Mouse (Mus musculus) colon, adult 2 months (tissue): ENCODE measurements around the gene Cage1. TPM values are rescaled to one million over a fixed set of nuclear protein-coding genes. Genes with fewer than 3 reads are reported as not detected.

Experiments
- polyA plus RNA-seq: library from polyadenylated mRNA; depleted of rRNA; stranded (reverse); fragments of >200 nt; gene quantifications from 2 replicates; pipeline ENCODE4 v1.2.3, GENCODE M21; 2012; rRNA removed

Gene Cage1
- polyA plus RNA-seq: 0.13 and 0.20 TPM in 2 replicates

DNA sequence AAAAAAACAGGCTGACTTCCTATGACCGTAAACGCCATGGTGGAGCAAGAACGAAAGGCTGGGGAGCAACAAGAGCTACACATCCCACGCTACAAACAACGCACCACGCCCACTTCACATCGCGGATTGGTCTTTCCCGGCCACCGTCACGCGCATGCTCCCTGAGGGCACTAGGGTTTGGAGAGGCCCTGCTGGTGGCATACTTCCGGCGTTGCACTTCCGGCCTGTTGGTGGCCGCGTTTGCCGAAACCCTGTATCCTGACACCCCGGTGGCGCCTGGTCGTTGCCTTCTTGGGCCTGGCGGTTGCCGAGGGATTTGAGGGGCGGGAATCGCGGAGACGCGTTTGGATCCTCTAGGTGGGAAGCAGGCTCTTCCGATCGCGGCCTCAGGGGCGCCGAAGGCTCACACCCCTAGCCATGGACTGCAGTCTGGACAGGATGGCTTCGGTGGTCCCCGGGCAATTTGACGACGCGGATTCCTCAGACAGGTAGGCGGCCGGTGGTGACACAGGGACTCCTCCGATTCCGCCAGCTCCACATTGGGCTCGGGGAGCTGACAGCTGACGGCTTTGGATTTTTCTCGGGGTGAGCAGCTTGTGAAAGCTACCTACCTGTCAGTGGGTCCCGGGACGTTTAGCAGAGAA is at the start of gene Cage1:
TSS of gene Cage1 (minus strand) at position 26 of the 644 bp plus-strand sequence.

GRCm38 (mm10) chr13:38036343-38037043 is 376 bp downstream of the Cage1 start, which contains the start of gene Riok1:
TSS of gene Riok1 (plus strand) at chr13:38036995.

GRCm38 (mm10) chr13:37993704-37994404 is 43.0 kb downstream of the Cage1 start, which contains the start of gene Ssr1:
TSS of gene Ssr1 (minus strand) at chr13:37994217.

Other genes starting within 250 kb of the Cage1 start
- 5.4 and 5.8 TPM in 2 replicates for gene Ssr1, start 42.9 kb downstream of the Cage1 start, polyA plus RNA-seq
- 9.9 and 14.1 TPM in 2 replicates for gene Riok1, start 74 bp downstream of the Cage1 start, polyA plus RNA-seq
- gene Dsp, start 114.2 kb upstream of the Cage1 start, polyA plus RNA-seq: 32.5 and 42.9 TPM in 2 replicates
- gene Snrnp48, start 167.9 kb upstream of the Cage1 start, polyA plus RNA-seq: 23.4 and 36.7 TPM in 2 replicates